Mouse (Mus musculus) brain, embryonic 14.5 days (tissue): ENCODE measurements at regions not wholly inside any gene's neighbourhood (a gene's known extent, or its start where the extent isn't known, plus 50 kb on each side); places are given as distances from the start of the nearest gene placed in this dataset.

Experiments used
- CTCF ChIP-seq: fragments of 200-500 bp; IDR thresholded peaks from 2 replicates; pipeline ENCODE4 v1.5.1; 2012; ENCODE audit warnings: inconsistent platforms, mild to moderate bottlenecking, moderate library complexity, borderline replicate concordance; ENCODE audit not compliant: insufficient read depth, insufficient read length; ENCODE audit errors: extremely low read depth
- POLR2A ChIP-seq: fragments of 200-500 bp; IDR thresholded peaks from 2 replicates; pipeline ENCODE4 v1.6.1; 2012; ENCODE audit warnings: mild to moderate bottlenecking, inconsistent platforms, borderline replicate concordance; ENCODE audit not compliant: poor library complexity, insufficient read depth, insufficient read length, severe bottlenecking; ENCODE audit errors: extremely low read depth

DNA sequence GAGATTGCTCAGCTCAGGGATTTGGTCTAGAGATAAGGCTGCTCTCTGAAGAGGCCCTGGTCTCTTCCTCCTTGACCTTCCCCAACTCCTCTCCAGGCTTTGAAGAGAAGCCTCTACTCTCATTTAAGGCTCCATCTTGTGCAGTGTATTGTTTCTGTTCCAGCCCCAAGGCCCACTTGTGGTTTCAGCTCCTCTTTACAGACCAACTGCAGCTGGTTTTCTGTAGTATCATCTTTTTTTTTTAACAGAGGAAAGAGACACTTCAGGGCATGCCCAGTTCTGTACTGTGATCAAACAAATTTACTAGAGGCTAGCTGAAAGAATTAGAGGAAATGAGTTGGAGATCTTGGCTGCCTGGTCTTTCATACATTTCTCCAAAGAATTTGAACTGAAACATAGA lies 145.4 kb upstream of the Dcn start:
- no peak for TF ChIP-seq POLR2A
- no peak for TF ChIP-seq CTCF
